Mouse (Mus musculus): ENCODE results near the gene Gm20772.
"Not testable (repeated sequence)": the region's sequence is repeated elsewhere in the genome, so short reads cannot be mapped to it uniquely, and the experiment has no call there.

Gm20772 gene

GRCm38 (mm10) chrY:17874441-17874840, at the start of gene Gm20772, which contains the start of gene Gm20831:
TSS of gene Gm20772 (plus strand) at chrY:17874741.
TSS of gene Gm20831 (plus strand) at chrY:17874741.
- not testable (repeated sequence) for DNase-seq (ENCODE audit: low read depth, low spot score)

- DNase-seq (ENCODE audit: low read depth, low spot score), result not testable (repeated sequence)
Observed at GRCm38 (mm10) chrY:17846166-17846565, 28.4 kb upstream of the Gm20772 start, which contains the start of gene Gm21904. TSS of gene Gm21904 (minus strand) at chrY:17846266.

Measured in ES-CJ7 (cell line).